Mouse (Mus musculus): ENCODE data around the gene Arhgef28.
A peak's percentile ranks its signal among the peaks of the same experiment; 100 is the strongest.

Arhgef28 gene

GRCm38 (mm10) chr13:98009070-98009469, 197.2 kb downstream of the Arhgef28 start:
- no peak for DNase-seq

GRCm38 (mm10) chr13:98008588-98008987, 197.7 kb downstream of the Arhgef28 start:
- peak; percentile 15 to 53 for DNase-seq

GRCm38 (mm10) chr13:98005611-98006218, 200.5 kb downstream of the Arhgef28 start:
- peak in 1 of 2 experiments; percentile 40 for DNase-seq

GRCm38 (mm10) chr13:98004647-98005414, 201.4 kb downstream of the Arhgef28 start:
- DNase-seq, result no peak

- no peak for DNase-seq
Observed at GRCm38 (mm10) chr13:98003690-98004089, 202.5 kb downstream of the Arhgef28 start.

- DNase-seq, result no peak
Observed at GRCm38 (mm10) chr13:98002598-98002997, 203.6 kb downstream of the Arhgef28 start.

- DNase-seq, result peak; percentile 60 to 84
Observed at GRCm38 (mm10) chr13:98002121-98002520, 204.1 kb downstream of the Arhgef28 start.

GRCm38 (mm10) chr13:98001719-98002118, 204.5 kb downstream of the Arhgef28 start:
- DNase-seq, result no peak

- no peak for DNase-seq
Observed at GRCm38 (mm10) chr13:98000841-98001240, 205.4 kb downstream of the Arhgef28 start.

- no peak for DNase-seq
Observed at GRCm38 (mm10) chr13:97999130-97999529, 207.1 kb downstream of the Arhgef28 start.

- DNase-seq, result no peak
Observed at GRCm38 (mm10) chr13:97998570-97998969, 207.7 kb downstream of the Arhgef28 start.

- DNase-seq, result no peak
Observed at GRCm38 (mm10) chr13:97990939-97991338, 215.3 kb downstream of the Arhgef28 start.

- DNase-seq, result no peak
Observed at GRCm38 (mm10) chr13:97988796-97989195, 217.4 kb downstream of the Arhgef28 start.

GRCm38 (mm10) chr13:97986691-97987090, 219.5 kb downstream of the Arhgef28 start:
- no peak for DNase-seq

- no peak for DNase-seq
Observed at GRCm38 (mm10) chr13:97977104-97977503, 229.1 kb downstream of the Arhgef28 start.

GRCm38 (mm10) chr13:97976642-97977041, 229.6 kb downstream of the Arhgef28 start:
- DNase-seq, result no peak

GRCm38 (mm10) chr13:97974532-97975194, 231.6 kb downstream of the Arhgef28 start:
- no peak for DNase-seq

- no peak for DNase-seq
Observed at GRCm38 (mm10) chr13:97973915-97974314, 232.3 kb downstream of the Arhgef28 start.

GRCm38 (mm10) chr13:97966077-97966476, 240.2 kb downstream of the Arhgef28 start:
- DNase-seq, result no peak

- DNase-seq, result no peak
Observed at GRCm38 (mm10) chr13:97964892-97965424, 241.3 kb downstream of the Arhgef28 start.

GRCm38 (mm10) chr13:97960142-97960541, 246.1 kb downstream of the Arhgef28 start:
- no peak for DNase-seq

GRCm38 (mm10) chr13:97959394-97959888, 246.8 kb downstream of the Arhgef28 start:
- no peak for DNase-seq

- DNase-seq, result no peak
Observed at GRCm38 (mm10) chr13:97955759-97956158, 250.5 kb downstream of the Arhgef28 start.

Measured in lung, postnatal 4 days (tissue).